Mouse (Mus musculus): ENCODE results near the gene Pip5k1c. TPM values are rescaled to one million over a fixed set of nuclear protein-coding genes. Genes with fewer than 3 reads are reported as not detected.
A peak's percentile ranks its signal among the peaks of the same experiment; 100 is the strongest.

Gene Pip5k1c
- total RNA-seq, 2 experiments from 2014 or later, result 419 to 450 TPM

- intact Hi-C loops (cut with DNase I), result no loop called here
- DNase-seq (ENCODE audit: low spot score in 2 of 2), result no peak
These were observed 26.6 kb downstream of the Pip5k1c start for GRCm38 (mm10) chr10:81319330-81319699.

GRCm38 (mm10) chr10:81319741-81320549 lies 27.2 kb downstream of the Pip5k1c start:
- intact Hi-C loops (cut with DNase I), result no loop called here
- peak in 1 of 2 experiments; percentile 59 for DNase-seq (ENCODE audit: low spot score in 2 of 2)

GRCm38 (mm10) chr10:81320550-81321347 lies 28.0 kb downstream of the Pip5k1c start, which contains the start of gene Cactin:
TSS of gene Cactin (plus strand) at chr10:81321103.
- intact Hi-C loops (cut with DNase I), result no loop called here
- peak; percentile 97 to 99 for DNase-seq (ENCODE audit: low spot score in 2 of 2)

DNA sequence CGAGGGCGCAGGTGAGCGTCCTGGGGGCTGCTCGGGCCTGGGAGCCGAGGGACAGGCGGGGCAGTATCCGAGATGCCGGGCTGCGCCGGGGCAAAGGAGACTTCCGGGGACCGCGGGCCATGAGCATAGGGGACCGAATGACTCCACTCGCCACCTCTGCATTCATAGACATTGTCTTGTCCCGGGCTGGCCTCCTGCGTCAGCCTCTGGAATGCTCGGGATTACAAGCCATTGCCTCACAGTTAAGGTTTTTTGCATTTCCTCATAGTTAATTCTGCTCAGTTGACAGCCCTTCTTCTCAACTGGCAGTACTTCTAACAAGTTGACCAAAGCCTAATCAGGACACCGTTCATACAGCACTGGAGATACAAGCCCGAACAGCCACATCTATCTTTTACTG lies 28.7 kb downstream of the Pip5k1c start:
- no peak for DNase-seq (ENCODE audit: low spot score in 2 of 2)
- intact Hi-C loops (cut with DNase I), result no loop called here

DNA sequence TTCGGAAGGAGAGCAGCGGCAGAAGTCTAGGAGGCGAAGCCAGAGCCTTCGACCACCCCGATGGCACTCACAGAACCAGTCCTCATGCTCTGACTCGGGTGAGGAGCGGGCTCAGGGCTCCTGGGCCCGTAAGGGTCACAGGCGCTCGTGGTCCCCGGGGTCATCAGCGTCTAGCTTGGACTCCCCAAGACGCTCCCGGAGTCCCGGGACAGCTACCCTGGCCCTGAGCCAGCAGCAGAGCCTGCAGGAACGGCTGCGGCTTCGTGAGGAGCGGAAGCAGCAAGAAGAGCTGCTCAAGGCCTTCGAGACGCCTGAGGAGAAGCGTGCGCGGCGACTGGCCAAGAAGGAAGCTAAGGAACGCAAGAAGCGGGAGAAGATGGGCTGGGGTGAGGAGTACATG lies 29.7 kb downstream of the Pip5k1c start:
- no peak for DNase-seq (ENCODE audit: low spot score in 2 of 2)
- intact Hi-C loops (cut with DNase I), result no loop called here

DNA sequence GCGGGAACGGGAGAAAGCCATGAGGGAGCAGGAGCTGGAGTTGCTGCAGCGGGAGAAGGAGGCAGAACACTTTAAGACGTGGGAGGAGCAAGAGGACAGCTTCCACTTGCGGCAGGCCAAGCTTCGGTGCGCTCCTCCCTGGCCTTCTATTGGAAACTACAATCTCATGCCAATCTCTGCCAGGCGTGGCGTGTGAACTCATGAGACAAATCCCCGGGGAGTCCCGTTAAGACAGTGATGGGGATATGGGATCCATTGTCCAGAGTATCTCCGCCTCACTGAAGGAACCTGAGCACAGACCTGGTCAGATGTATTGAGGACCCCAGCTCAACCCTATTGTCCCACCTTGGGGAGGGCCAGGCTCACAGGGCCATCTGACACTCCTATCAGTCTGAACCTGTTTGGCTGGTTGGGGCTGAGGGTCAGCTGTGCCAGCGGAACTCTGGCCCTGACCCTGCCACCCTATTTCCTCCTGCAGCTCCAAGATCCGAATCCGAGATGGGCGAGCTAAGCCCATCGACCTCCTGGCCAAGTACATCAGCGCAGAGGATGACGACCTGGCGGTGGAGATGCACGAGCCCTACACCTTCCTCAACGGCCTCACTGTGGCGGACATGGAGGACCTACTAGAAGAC lies 30.5 kb downstream of the Pip5k1c start:
- no peak for DNase-seq (ENCODE audit: low spot score in 2 of 2)
- intact Hi-C loops (cut with DNase I), result no loop called here

DNA sequence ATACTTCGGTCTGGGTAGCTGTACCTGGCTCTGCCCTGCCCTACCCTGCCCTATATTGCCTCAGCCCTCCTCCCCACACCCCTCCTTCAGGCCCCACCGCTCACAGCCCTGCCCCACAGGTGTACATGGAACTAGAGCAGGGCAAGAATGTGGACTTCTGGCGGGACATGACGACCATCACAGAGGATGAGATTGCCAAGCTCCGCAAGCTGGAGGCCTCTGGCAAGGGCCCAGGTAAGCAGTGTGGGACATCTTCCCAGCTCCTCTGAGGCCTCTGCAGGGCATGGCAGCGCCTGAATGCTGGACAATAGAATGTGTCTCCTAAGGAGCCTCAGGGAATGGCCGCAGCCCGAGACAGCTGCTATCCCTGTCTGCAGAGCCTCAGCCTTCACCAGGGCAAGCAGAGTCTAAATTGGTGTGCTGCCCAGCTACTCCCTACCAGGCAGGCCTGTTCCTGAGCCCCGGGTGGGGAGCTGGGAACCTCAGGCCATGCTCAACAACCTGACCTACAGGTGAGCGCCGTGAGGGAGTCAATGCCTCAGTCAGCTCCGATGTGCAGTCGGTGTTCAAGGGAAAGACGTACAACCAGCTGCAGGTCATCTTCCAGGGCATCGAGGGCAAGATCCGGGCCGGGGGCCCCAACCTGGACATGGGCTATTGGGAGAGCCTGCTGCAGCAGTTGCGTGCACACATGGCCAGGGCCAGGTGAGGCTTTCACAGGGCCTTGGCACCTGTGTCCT lies 31.2 kb downstream of the Pip5k1c start:
- DNase-seq (ENCODE audit: low spot score in 2 of 2), result no peak
- intact Hi-C loops (cut with DNase I), result no loop called here

- no peak for DNase-seq (ENCODE audit: low spot score in 2 of 2)
- intact Hi-C loops (cut with DNase I), result no loop called here
These were observed 32.4 kb downstream of the Pip5k1c start for GRCm38 (mm10) chr10:81325176-81325575.

- no peak for DNase-seq (ENCODE audit: low spot score in 2 of 2)
- intact Hi-C loops (cut with DNase I), result no loop called here
These were observed 33.0 kb downstream of the Pip5k1c start for GRCm38 (mm10) chr10:81325781-81326180.

- DNase-seq (ENCODE audit: low spot score in 2 of 2), result no peak
These were observed 34.1 kb downstream of the Pip5k1c start for GRCm38 (mm10) chr10:81326858-81327257.

DNA sequence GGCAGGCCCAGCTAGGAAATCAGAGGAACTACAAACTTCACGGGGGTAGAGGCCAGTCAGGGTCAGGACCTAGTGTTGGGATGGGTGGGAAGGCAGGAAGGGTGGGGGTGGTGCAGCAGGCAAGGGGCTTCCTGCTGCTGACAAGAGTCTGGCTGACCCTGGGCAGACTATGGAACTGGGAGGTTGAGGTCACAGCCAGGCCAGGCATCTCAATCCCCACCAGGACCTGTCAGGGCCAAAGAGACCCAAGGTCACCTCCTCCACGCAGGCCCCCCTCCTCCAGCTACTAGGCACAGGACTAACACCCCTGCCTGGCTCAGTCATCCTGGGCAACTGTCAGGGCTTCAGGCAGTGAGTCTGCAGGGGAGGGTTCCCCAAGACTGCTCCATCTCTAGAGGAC lies 35.2 kb downstream of the Pip5k1c start:
- intact Hi-C loops (cut with DNase I), result no loop called here
- no peak for DNase-seq (ENCODE audit: low spot score in 2 of 2)

More at GRCm38 (mm10) chr10:81326858-81327257, 34.1 kb downstream of the Pip5k1c start:
- intact Hi-C loops (cut with DNase I), result no loop called here

GRCm38 (mm10) chr10:81328386-81328785 lies 35.6 kb downstream of the Pip5k1c start, which contains the start of gene Tbxa2r:
TSS of gene Tbxa2r (plus strand) at chr10:81328731.
- intact Hi-C loops (cut with DNase I), result no loop called here
- DNase-seq (ENCODE audit: low spot score in 2 of 2), result no peak

- no peak for DNase-seq (ENCODE audit: low spot score in 2 of 2)
- intact Hi-C loops (cut with DNase I), result no loop called here
These were observed 36.6 kb downstream of the Pip5k1c start for GRCm38 (mm10) chr10:81329194-81329975.

- intact Hi-C loops (cut with DNase I), result no loop called here
These were observed 37.2 kb downstream of the Pip5k1c start for GRCm38 (mm10) chr10:81330007-81330406.

GRCm38 (mm10) chr10:81332277-81332676 lies 39.5 kb downstream of the Pip5k1c start:
- intact Hi-C loops (cut with DNase I), result no loop called here
- DNase-seq (ENCODE audit: low spot score in 2 of 2), result no peak

More at GRCm38 (mm10) chr10:81330007-81330406, 37.2 kb downstream of the Pip5k1c start:
- no peak for DNase-seq (ENCODE audit: low spot score in 2 of 2)

GRCm38 (mm10) chr10:81334324-81334723 lies 41.6 kb downstream of the Pip5k1c start:
- no peak for DNase-seq (ENCODE audit: low spot score in 2 of 2)
- intact Hi-C loops (cut with DNase I), result no loop called here

DNA sequence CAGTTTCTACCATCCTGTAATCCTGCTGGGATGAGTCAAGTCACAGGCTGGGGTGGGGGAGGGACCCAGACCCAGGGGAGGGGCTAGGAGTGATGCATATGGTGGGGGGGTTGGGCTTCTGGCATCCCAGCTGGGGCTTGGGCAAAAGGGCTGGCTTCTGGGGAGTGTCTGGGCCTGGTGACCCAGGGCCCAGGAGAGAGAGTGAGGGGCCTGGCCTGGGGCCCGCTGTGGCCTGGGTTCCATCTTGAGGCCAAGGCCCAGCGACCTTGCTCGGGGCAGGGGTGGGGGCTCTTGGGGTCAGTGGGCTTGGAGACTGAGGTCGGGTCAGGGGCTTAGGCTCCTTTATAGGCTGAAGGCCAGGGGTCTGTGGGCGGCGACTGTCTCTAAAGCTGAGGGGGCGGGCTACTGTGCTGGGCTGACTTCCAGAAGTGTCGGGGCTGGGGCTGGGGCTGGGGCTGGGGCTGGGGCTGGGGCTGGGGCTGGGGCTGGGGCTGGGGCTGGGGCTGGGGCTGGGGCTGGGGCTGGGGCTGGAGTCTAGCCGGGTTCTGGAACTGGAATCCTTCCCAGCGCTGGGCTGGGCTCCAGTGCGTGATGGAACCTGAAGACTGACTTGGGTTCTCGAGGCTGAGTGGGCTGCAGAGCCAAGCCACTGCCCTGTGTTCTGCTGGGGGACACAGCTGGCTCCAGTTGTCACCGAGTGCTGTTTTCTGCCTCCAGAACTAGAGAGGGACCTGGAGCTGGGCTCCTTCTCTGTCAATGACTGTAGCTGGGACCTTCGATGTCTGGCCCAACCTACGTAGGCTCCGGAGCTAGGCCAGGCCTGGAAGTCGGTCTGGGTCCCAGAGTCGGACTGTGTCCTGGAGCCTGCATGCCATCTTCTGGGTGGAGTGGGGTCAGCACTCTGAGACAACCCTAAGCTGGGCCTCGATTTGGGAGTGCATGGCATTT lies 42.9 kb downstream of the Pip5k1c start:
- no peak for DNase-seq (ENCODE audit: low spot score in 2 of 2)
- intact Hi-C loops (cut with DNase I), result no loop called here

GRCm38 (mm10) chr10:81336558-81336957 lies 43.8 kb downstream of the Pip5k1c start:
- intact Hi-C loops (cut with DNase I), result no loop called here
- DNase-seq (ENCODE audit: low spot score in 2 of 2), result no peak

Measured in left cerebral cortex, postnatal 36 days (tissue).